Mouse (Mus musculus) induced T-regulatory cell, adult 2 months (primary cell): ENCODE measurements around the gene Ccnh.
"Not testable (repeated sequence)": the region's sequence is repeated elsewhere in the genome, so short reads cannot be mapped to it uniquely, and the experiment has no call there.

Source experiments
- DNase-seq: peaks from one replicate; pipeline ENCODE4 v3.0.0-alpha.2; 2012; ENCODE audit warnings: low read depth

The Ccnh gene

GRCm38 (mm10) chr13:85188903-85189643, at the start of gene Ccnh:
TSS of gene Ccnh (plus strand) at chr13:85189408.
- DNase-seq, result peak; percentile 93

GRCm38 (mm10) chr13:85143361-85143760, 45.8 kb upstream of the Ccnh start:
- DNase-seq, result not testable (repeated sequence)

GRCm38 (mm10) chr13:85146471-85146870, 42.7 kb upstream of the Ccnh start:
- DNase-seq, result no peak

- DNase-seq, result no peak
Observed at GRCm38 (mm10) chr13:85154746-85155145, 34.5 kb upstream of the Ccnh start.

GRCm38 (mm10) chr13:85159971-85160370, 29.2 kb upstream of the Ccnh start:
- no peak for DNase-seq

- DNase-seq, result no peak
Observed at GRCm38 (mm10) chr13:85164512-85165124, 24.6 kb upstream of the Ccnh start.

- peak; percentile 68 for DNase-seq
Observed at GRCm38 (mm10) chr13:85189644-85190121, 475 bp downstream of the Ccnh start.

GRCm38 (mm10) chr13:85191253-85191652, 2.0 kb downstream of the Ccnh start:
- no peak for DNase-seq

- DNase-seq, result peak; percentile 50
Observed at GRCm38 (mm10) chr13:85207493-85207892, 18.3 kb downstream of the Ccnh start.

- no peak for DNase-seq
Observed at GRCm38 (mm10) chr13:85208656-85209055, 19.4 kb downstream of the Ccnh start.

- DNase-seq, result no peak
Observed at GRCm38 (mm10) chr13:85210353-85210752, 21.1 kb downstream of the Ccnh start.

- no peak for DNase-seq
Observed at GRCm38 (mm10) chr13:85218656-85219055, 29.4 kb downstream of the Ccnh start.

- no peak for DNase-seq
Observed at GRCm38 (mm10) chr13:85238760-85239159, 49.6 kb downstream of the Ccnh start.
